Mouse (Mus musculus) midbrain, embryonic 12.5 days (tissue): ENCODE results near the gene Slc36a1. TPM values are rescaled to one million over a fixed set of nuclear protein-coding genes. Genes with fewer than 3 reads are reported as not detected.

Source experiments
- ATAC-seq: fragments of 200-750 bp; cut with Nextera tagmentation; 2 replicates; pipeline ENCODE4 v1.8.0; 2017; ENCODE audit warnings: low read depth, moderate TSS enrichment, moderate library complexity; ENCODE audit not compliant: low FRiP score
- H3K27ac ChIP-seq: fragments of 300-500 bp; sonication (generic); replicated peaks from 2 replicates; pipeline ENCODE4 v1.5.1; 2016; ENCODE audit warnings: mild to moderate bottlenecking
- H3K27me3 ChIP-seq: fragments of 300-500 bp; sonication (generic); 2 replicates; pipeline ENCODE4 v1.6.1; 2016; ENCODE audit warnings: mild to moderate bottlenecking
- H3K36me3 ChIP-seq: fragments of 300-500 bp; sonication (generic); 2 replicates; pipeline ENCODE4 v1.6.1; 2016
- H3K4me1 ChIP-seq: fragments of 300-500 bp; sonication (generic); 2 replicates; pipeline ENCODE4 v1.6.1; 2016
- H3K4me2 ChIP-seq: fragments of 300-500 bp; sonication (generic); replicated peaks from 2 replicates; pipeline ENCODE4 v1.6.1; 2016; ENCODE audit warnings: mild to moderate bottlenecking, moderate library complexity
- H3K4me3 ChIP-seq: fragments of 300-500 bp; sonication (generic); 2 replicates; pipeline ENCODE4 v1.5.1; 2016; ENCODE audit warnings: mild to moderate bottlenecking
- H3K9ac ChIP-seq: fragments of 300-500 bp; sonication (generic); replicated peaks from 2 replicates; pipeline ENCODE4 v1.6.1; 2016; ENCODE audit warnings: mild to moderate bottlenecking, moderate library complexity
- H3K9me3 ChIP-seq: fragments of 300-500 bp; sonication (generic); 2 replicates; pipeline ENCODE4 v1.6.1; 2016; ENCODE audit warnings: mild to moderate bottlenecking
- WGBS: fragments of 180-500 bp; shearing (Covaris S2); methylation state at CpG from one replicate; pipeline ENCODE4 v1.1.7; 2016; 5-methylcytosine and 5-hydroxymethylcytosine counted together
- polyA plus RNA-seq: library from polyadenylated mRNA; unstranded; fragments of >200 nt; fragmentation: Nextera tagmentation; extraction: Ambion mirVana; gene quantifications from 2 replicates; pipeline ENCODE4 v1.2.1, GENCODE M21; 2016

Gene Slc36a1
- polyA plus RNA-seq, 1 experiment from 2014 or later, result 1.5 TPM

DNA sequence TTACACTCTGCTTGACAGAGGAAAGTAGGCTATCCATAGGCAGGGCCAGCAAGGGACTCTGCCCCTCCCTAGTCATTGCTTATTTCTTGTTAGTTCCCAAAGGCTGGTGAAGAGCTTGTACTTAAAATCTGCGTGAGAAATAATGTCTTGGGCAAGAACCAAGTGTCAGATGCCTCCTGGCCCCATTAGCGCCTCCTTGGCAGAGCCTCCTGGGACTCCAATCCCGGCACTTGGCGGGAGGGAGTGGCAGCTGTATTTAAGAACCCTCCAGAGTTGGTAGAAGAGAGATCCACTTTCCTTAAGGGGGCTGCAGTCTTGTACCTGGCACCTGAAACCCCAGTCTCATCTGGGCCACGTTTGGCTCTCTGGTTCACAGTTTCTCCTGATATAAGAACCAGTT is 10.0 kb downstream of the Slc36a1 start:
- Histone ChIP-seq H3K4me1 (no peaks in the 10 kb centered on the region), H3K4me2 (no peak overlapping the region), H3K9me3 (no peaks in the 10 kb centered on the region), H3K27me3 (no peaks in the 10 kb centered on the region), H3K36me3 (peaks cover 2% of the 10 kb centered on the region), H3K27ac (no peak overlapping the region), H3K4me3 (no peak overlapping the region), H3K9ac (no peak overlapping the region)
- WGBS, result 85% methylated on average over 5 of the region's 5 CpGs
- no peak for ATAC-seq

DNA sequence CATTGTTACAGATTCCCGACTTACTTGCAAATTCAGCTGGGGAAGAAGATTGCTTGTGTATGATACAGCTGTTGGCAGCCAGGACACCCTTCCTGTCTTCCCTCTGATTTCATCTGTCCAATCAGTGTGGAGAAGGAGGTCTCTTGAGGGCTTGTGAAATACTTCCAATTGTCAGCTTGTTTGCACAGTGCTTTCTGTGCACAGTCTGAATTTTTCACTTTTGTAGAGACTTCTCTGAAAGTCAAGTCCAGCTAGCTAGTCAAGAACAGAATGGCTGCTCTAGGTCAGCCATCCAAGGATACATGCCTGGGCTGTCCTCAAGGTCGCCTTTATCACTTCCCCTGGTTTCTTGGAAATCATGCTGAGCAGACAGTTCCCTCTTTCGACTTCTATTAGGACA is 10.8 kb downstream of the Slc36a1 start:
- no peaks in the 10 kb centered on the region for H3K4me1 ChIP-seq
- H3K27me3 ChIP-seq, result no peaks in the 10 kb centered on the region
- WGBS, result 79% methylated on average over 3 of the region's 3 CpGs
- peaks cover 5% of the 10 kb centered on the region for H3K36me3 ChIP-seq
- no peak overlapping the region for H3K9ac ChIP-seq
- H3K9me3 ChIP-seq, result no peaks in the 10 kb centered on the region
- no peak overlapping the region for H3K4me3 ChIP-seq
- no peak for ATAC-seq
- no peak overlapping the region for H3K27ac ChIP-seq
- no peak overlapping the region for H3K4me2 ChIP-seq

DNA sequence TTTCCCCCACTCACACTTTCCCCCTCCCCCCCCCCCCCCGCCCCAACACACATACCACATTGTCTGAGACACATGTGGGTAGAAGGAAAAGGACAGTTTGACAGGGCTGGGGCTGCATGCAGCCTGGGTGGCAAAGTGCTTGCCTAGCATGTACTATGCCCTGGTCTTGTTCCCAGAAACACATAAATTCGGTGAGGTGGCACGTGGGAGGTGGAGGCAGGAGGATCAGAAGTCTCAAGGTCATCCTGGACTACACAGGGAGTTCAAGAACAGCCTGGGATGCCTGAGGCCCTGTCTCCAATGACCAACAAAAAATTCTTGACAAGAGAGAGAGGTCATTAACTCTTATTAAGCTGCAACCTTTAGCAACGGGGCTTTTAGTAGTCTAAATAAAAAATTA is 11.9 kb downstream of the Slc36a1 start:
- Histone ChIP-seq H3K4me2 (no peak overlapping the region), H3K4me1 (no peaks in the 10 kb centered on the region), H3K4me3 (no peak overlapping the region), H3K9me3 (no peaks in the 10 kb centered on the region), H3K9ac (no peak overlapping the region), H3K36me3 (peaks cover 13% of the 10 kb centered on the region), H3K27me3 (no peaks in the 10 kb centered on the region), H3K27ac (no peak overlapping the region)
- 84% methylated on average over 3 of the region's 4 CpGs for WGBS
- no peak for ATAC-seq

DNA sequence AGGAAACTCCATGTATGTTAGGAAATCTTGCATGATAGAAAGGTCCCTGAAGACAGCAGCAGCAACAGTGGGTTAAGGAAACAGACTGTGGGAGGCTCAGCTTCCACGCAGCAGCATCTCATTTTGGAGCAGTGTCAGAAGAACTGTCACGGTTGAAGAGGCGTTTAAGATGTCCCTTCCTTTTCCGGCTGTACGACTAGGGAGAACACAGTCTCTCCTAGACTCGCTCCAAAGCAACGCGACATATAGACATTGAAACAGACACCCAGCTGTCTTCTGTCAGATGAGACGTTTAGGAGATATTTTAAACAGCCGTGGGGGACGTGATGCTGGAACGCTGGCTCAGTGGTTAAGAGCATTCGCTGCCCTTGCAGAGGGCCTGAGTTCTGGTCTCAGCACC is 12.7 kb downstream of the Slc36a1 start:
- peaks cover 13% of the 10 kb centered on the region for H3K36me3 ChIP-seq
- 90% methylated on average over 13 of the region's 13 CpGs for WGBS
- no peaks in the 10 kb centered on the region for H3K9me3 ChIP-seq
- no peak overlapping the region for H3K27ac ChIP-seq
- ATAC-seq, result no peak
- no peak overlapping the region for H3K4me3 ChIP-seq
- H3K9ac ChIP-seq, result no peak overlapping the region
- no peaks in the 10 kb centered on the region for H3K27me3 ChIP-seq
- H3K4me1 ChIP-seq, result no peaks in the 10 kb centered on the region
- no peak overlapping the region for H3K4me2 ChIP-seq

DNA sequence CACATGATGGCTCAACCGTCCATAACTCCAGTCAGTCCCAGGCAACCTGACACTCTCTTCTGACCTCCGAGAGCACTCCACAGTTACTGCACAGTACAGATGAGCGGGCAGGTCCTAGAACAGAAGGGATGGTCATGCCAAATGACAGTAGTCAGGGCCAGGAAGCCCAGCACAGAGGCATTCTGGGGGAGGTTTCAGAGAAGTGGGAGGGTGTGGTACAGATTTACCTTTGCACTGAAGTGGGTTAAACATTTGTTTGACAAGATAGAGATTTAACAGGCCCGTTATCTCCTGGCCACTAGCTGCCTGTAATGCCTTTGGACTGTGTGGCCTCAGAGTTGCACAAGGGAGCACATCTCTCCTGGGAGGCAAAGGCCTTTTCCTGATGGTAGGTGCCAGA is 13.3 kb downstream of the Slc36a1 start:
- no peak overlapping the region for H3K9ac ChIP-seq
- H3K27me3 ChIP-seq, result no peaks in the 10 kb centered on the region
- H3K4me3 ChIP-seq, result no peak overlapping the region
- no peaks in the 10 kb centered on the region for H3K9me3 ChIP-seq
- no peaks in the 10 kb centered on the region for H3K4me1 ChIP-seq
- ATAC-seq, result no peak
- no peak overlapping the region for H3K27ac ChIP-seq
- no peak overlapping the region for H3K4me2 ChIP-seq
- H3K36me3 ChIP-seq, result peaks cover 13% of the 10 kb centered on the region
- WGBS, result 85% methylated on average over 4 of the region's 4 CpGs

DNA sequence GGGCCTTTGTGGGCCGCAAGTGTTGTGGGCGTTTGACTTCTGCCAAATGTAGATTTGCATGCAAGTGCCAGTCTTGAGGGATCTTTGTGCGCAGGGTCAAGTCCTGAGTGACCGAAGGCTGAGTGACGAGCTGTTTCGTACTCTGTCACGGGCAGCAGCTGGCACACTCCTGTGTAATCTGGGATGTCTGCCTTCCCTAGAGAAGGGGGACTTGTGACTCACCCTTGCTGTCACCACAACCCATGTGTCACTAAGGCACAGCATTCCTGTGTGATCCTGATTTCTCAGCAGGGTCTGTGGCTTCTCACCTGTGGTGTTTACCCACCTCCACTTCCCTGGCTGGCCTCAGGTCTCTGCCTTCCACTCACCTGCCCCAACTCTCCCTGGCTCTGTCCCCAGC is 13.7 kb downstream of the Slc36a1 start:
- no peaks in the 10 kb centered on the region for H3K27me3 ChIP-seq
- no peaks in the 10 kb centered on the region for H3K4me1 ChIP-seq
- H3K4me3 ChIP-seq, result no peak overlapping the region
- no peak overlapping the region for H3K9ac ChIP-seq
- ATAC-seq, result no peak
- H3K27ac ChIP-seq, result no peak overlapping the region
- no peaks in the 10 kb centered on the region for H3K9me3 ChIP-seq
- peaks cover 13% of the 10 kb centered on the region for H3K36me3 ChIP-seq
- no peak overlapping the region for H3K4me2 ChIP-seq
- 93% methylated on average over 7 of the region's 7 CpGs for WGBS

DNA sequence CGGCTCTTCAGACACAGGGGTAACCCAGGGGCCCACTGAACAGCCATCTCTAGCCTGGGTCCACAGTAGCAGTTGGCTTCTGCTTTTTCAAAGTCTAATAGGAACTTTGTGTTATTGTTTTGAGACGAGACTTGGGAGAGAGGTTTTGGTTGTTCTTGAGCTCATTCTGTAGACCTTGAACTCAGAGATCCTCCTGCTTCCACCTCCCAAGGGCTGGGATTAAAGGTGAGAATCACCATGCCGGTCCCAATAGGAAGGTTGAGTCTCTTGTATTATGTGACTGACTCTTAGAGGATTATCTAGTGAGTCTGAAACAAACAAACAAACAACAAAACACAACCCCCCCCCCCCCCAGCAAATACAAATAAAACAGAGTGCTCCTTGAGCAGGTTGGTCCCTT is 14.3 kb downstream of the Slc36a1 start:
- Histone ChIP-seq H3K36me3 (peaks cover 14% of the 10 kb centered on the region), H3K4me2 (no peak overlapping the region), H3K4me1 (no peaks in the 10 kb centered on the region), H3K9ac (no peak overlapping the region), H3K27ac (no peak overlapping the region), H3K27me3 (no peaks in the 10 kb centered on the region), H3K4me3 (no peak overlapping the region), H3K9me3 (no peaks in the 10 kb centered on the region)
- WGBS, result 90% methylated on average over 3 of the region's 3 CpGs
- ATAC-seq, result no peak

DNA sequence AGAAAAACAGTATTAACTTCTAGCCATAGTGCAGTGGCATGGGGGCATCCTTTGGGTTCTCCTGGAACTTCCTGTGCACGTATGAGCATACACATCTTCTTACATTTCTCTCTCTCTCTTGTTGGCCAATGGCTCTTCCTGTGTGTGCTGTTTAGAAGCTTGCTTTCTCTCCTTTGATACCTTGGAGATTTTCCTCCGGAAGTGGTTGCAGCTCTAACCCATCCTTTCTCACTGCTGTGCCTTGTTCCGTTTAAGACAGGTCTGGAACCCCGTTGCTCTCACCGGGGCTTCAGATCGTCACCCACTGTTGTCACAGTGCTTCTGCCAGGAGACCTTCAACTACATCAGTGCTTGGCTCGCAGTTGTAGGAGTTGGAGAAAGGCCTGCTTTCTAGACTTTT is 17.2 kb downstream of the Slc36a1 start:
- Histone ChIP-seq H3K4me1 (no peaks in the 10 kb centered on the region), H3K36me3 (peaks cover 38% of the 10 kb centered on the region), H3K9ac (no peak overlapping the region), H3K4me2 (no peak overlapping the region), H3K27me3 (no peaks in the 10 kb centered on the region), H3K27ac (no peak overlapping the region), H3K9me3 (no peaks in the 10 kb centered on the region), H3K4me3 (no peak overlapping the region)
- no peak for ATAC-seq
- WGBS, result 92% methylated on average over 7 of the region's 7 CpGs

DNA sequence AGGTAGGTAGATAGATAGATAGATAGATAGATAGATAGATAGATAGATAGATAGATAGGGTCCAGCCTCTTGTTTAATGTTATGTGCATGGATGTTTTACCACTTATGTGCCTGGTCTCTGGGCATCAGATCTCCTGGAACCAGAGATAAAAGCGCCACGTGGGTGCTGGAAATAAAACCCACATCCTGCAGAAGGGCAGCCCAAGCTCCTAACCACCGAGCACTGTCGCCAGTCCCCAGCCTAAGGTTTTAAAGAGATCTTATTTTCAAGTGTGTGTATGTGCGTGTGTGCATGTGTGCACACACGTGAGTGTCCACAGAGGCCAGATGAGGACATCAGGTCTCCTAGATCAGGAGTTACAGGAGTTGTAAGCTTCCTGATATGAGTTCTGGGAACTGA is 26.9 kb downstream of the Slc36a1 start:
- Histone ChIP-seq H3K9me3 (no peaks in the 10 kb centered on the region), H3K9ac (no peak overlapping the region), H3K27me3 (no peaks in the 10 kb centered on the region), H3K4me3 (no peak overlapping the region), H3K4me2 (no peak overlapping the region), H3K36me3 (peaks cover 41% of the 10 kb centered on the region), H3K27ac (no peak overlapping the region), H3K4me1 (no peaks in the 10 kb centered on the region)
- no peak for ATAC-seq
- WGBS, result 93% methylated on average over 6 of the region's 6 CpGs

DNA sequence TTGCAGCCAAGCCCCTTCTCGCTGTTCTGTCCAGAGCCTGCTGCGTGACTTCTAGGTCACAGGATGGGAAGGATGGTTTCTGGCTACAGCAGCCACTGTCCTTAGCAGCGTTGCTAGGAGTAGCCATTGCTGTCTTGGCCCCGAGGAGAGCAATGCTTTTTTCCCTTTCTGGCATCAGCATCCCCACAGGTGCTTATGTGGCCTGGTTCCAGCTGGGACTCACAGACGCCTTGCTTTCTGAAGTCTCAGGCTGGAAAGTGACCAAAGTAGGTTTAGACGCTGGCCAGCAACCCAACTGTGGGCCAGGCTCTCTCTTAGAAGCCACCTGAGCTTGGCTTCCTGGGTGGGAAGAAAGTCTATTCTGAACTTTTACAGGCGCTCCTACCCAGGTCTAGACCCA is 30.1 kb downstream of the Slc36a1 start:
- WGBS, result 94% methylated on average over 7 of the region's 7 CpGs
- no peak for ATAC-seq
- no peak overlapping the region for H3K4me3 ChIP-seq

DNA sequence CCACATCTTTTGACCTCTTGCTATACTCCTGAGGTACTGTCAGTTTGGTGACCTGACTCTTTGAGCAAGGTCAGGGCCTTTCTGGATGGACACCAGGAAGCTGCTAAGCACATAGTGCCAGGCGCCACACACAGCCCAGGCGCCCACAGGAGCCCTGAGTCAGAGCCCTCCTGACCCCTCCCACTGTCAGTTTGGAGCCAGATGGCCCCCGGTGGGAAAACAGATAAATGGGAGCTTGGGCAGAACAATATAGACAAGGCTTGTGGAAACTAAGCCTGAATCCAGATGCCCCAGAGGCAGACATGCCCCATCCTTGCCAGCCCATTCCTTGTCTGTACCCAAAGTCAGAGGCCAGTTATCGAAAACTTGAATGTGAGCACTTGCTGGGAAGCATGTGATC is 30.6 kb downstream of the Slc36a1 start:
- Histone ChIP-seq H3K9me3 (no peaks in the 10 kb centered on the region), H3K27ac (no peak overlapping the region), H3K36me3 (peaks cover 22% of the 10 kb centered on the region), H3K4me1 (no peaks in the 10 kb centered on the region), H3K27me3 (no peaks in the 10 kb centered on the region), H3K4me2 (no peak overlapping the region), H3K4me3 (no peak overlapping the region), H3K9ac (no peak overlapping the region)
- 91% methylated on average over 4 of the region's 4 CpGs for WGBS
- no peak for ATAC-seq

More for the DNA sequence above, 30.1 kb downstream of the Slc36a1 start:
- H3K9me3 ChIP-seq, result no peaks in the 10 kb centered on the region
- no peaks in the 10 kb centered on the region for H3K27me3 ChIP-seq
- H3K9ac ChIP-seq, result no peak overlapping the region
- no peaks in the 10 kb centered on the region for H3K4me1 ChIP-seq
- peaks cover 22% of the 10 kb centered on the region for H3K36me3 ChIP-seq
- no peak overlapping the region for H3K4me2 ChIP-seq
- no peak overlapping the region for H3K27ac ChIP-seq

DNA sequence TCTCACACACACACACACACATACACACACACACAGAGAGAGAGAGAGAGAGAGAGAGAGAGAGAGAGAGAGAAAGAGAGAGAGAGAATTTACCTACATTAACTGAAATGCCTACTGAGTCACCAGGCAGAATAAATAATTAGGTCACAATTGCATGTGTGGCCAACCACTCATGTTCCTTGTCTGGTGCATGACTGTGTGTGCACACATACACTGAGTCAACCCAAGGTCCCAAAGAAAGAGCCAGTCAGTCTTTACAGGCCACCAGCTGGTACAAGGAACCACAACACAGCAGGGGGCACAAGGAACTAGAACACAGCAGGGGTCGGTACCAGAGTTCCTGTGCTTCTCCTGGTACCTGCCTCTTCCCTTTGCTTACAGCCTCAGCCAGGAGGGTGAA is 32.7 kb downstream of the Slc36a1 start:
- Histone ChIP-seq H3K36me3 (peaks cover 15% of the 10 kb centered on the region), H3K9ac (no peak overlapping the region), H3K27me3 (no peaks in the 10 kb centered on the region), H3K4me1 (no peaks in the 10 kb centered on the region), H3K4me3 (no peak overlapping the region), H3K4me2 (no peak overlapping the region), H3K9me3 (no peaks in the 10 kb centered on the region), H3K27ac (no peak overlapping the region)
- ATAC-seq, result no peak
- WGBS, result 67% methylated on average over 1 of the region's 1 CpGs

DNA sequence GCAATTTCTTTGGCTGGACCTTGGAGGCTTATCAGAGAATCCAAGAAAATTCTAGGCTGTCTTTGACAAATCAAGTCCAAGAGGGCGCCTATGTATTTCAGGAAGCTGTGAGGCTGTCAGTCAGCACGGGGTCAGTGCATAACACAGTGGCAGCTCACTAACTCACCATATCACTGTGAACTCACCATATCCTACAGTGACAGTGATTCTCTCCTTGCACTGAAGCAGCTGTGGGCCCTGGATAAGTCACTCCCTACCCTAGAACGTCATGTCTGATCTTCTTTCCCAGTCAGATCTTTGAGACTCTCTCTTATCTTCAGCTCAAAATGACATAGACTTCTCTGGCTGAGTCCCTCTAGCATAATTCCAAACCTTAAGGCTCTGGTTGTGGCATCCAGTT is 35.3 kb downstream of the Slc36a1 start:
- ATAC-seq, result no peak
- no peak overlapping the region for H3K27ac ChIP-seq
- no peak overlapping the region for H3K9ac ChIP-seq
- H3K4me3 ChIP-seq, result no peak overlapping the region
- H3K36me3 ChIP-seq, result no peaks in the 10 kb centered on the region
- H3K9me3 ChIP-seq, result no peaks in the 10 kb centered on the region
- no peak overlapping the region for H3K4me2 ChIP-seq
- H3K27me3 ChIP-seq, result no peaks in the 10 kb centered on the region
- H3K4me1 ChIP-seq, result no peaks in the 10 kb centered on the region
- 83% methylated on average over 3 of the region's 3 CpGs for whole genome bisulfite sequencing
